Mouse (Mus musculus): ENCODE data around the gene Gm49721.
"Not testable (repeated sequence)": the region's sequence is repeated elsewhere in the genome, so short reads cannot be mapped to it uniquely, and the experiment has no call there.

Gm49721 gene

GRCm38 (mm10) chr17:6978287-6979248 is at the start of gene Gm49721:
TSS of gene Gm49721 (plus strand) at chr17:6978904.
- DNase-seq (ENCODE audit: low read depth), result not testable (repeated sequence)

DNA sequence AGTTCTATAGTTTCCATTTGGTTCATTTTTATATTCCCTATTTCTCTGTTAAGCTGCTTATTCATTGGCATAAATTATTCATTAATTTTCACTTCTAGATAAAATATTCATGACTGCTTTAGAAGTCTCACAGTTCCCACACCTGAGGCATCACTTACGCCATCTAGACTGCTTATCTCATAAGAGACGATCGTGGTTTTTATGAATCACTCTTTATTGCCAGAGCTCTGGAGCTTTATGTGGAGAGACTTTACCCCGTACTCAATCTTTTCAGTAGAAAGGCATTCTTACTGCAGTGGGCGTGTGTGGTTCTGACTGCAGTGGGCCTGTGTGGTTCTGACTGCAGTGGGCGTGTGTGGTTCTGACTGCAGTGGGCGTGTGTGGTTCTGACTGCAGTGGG is 47.1 kb upstream of the Gm49721 start:
- not testable (repeated sequence) for DNase-seq (ENCODE audit: low read depth)

DNA sequence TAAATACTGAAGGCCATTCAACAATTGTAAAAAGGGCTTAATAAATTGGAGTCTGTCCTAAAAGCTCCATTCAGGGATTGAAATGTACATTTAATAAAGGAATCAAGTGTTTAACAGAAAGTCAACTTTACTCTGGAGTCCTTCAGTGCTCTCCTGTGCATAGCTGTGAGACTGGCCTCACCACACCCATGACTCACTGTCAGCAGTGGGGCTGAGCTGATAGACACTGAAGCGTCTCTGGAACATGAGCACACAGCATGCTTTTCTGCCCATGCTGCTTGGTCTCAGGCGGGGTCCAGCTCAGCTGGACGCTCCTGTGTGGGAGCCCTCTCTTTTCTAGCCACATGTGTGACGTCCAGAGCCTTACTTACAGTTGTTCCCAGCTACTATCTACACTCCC is 36.1 kb upstream of the Gm49721 start:
- DNase-seq (ENCODE audit: low read depth), result not testable (repeated sequence)

DNA sequence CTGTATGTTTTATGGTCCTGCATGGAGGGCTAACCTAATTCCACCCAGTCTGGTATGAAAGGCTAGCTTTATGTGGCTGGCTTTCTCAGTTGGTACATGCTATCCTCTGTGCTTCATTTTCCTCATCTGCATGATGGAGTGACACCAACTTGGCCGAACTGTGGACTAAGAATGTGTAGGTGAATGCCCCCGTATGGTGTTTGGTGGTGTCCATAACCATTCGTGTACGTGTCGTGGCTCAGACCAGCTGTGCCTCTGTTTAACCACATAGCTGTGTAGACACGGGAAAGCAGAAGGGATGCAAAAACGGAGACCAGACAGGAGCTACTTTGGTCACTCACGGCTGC is 31.1 kb upstream of the Gm49721 start:
- not testable (repeated sequence) for DNase-seq (ENCODE audit: low read depth)

- peak; percentile 35 for DNase-seq (ENCODE audit: low read depth)
Measured at GRCm38 (mm10) chr17:6947984-6948768, 30.5 kb upstream of the Gm49721 start, which contains the start of gene Rsph3b. TSS of gene Rsph3b (minus strand) at chr17:6948682.

DNA sequence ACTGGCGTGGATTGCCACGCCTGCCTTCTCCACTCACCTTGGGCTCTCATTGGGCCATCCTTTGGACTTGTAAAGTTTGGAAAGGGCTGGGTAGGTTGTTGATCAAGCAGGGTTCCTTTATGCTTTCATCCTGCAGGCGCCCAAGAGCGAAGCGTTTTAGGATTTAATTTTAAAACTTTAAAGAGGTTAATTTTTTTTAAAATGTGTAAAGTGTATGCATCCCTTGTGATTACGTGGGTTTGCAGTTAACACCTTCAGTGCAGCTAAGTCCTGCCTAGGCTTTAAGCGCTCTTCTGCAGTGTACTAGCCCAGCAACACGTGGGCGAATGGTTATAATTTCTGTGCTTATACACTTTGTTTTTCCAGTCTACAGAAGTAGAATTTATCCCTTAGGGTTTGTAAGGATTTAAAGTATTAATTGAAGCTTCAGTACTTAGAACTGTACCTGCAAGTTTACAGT is 29.9 kb upstream of the Gm49721 start:
- not testable (repeated sequence) for DNase-seq (ENCODE audit: low read depth)

DNA sequence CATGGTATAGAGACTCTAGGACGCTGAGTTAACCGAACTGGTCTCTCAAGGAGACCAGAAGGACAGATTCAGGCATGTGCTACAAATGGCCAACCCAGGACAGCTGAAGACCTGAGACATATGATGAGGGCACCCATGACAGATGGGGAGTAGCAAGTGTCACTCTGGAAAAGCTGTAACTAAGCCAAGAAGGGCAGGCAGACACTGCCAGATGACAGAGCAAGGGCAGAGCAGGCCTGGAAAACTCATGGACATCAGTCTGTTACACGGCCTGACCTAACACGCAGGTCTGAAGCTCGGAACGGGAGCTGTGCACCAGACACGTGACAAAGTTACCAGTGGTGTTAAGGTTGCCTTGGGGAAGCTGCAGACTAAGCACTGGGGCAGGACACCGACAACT is 19.8 kb upstream of the Gm49721 start:
- DNase-seq (ENCODE audit: low read depth), result not testable (repeated sequence)

- DNase-seq (ENCODE audit: low read depth), result not testable (repeated sequence)
Measured at GRCm38 (mm10) chr17:6959543-6960259, 19.0 kb upstream of the Gm49721 start.

DNA sequence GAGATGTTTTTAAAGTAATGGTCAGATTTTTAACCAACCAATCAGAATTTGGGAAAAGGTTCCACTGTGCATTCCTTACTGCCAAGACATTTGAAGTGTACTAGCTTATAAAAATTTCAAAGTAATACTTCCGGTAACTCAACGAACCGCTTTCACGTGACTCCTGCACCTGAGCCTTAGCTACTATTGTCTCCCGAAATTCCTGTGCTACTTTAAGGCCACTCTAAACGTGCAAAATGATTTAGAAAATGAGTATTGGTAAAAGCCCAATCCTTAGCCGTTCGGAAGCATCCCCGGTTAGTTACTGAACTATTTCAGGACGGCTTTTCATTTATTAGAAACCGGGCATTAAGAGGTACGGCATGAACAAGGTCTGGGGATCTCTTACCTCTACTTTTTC is 18.4 kb upstream of the Gm49721 start:
- DNase-seq (ENCODE audit: low read depth), result not testable (repeated sequence)

GRCm38 (mm10) chr17:6960776-6961175 is 17.9 kb upstream of the Gm49721 start, which contains the start of gene Tagap1:
TSS of gene Tagap1 (minus strand) at chr17:6961156.
- DNase-seq (ENCODE audit: low read depth), result not testable (repeated sequence)

DNA sequence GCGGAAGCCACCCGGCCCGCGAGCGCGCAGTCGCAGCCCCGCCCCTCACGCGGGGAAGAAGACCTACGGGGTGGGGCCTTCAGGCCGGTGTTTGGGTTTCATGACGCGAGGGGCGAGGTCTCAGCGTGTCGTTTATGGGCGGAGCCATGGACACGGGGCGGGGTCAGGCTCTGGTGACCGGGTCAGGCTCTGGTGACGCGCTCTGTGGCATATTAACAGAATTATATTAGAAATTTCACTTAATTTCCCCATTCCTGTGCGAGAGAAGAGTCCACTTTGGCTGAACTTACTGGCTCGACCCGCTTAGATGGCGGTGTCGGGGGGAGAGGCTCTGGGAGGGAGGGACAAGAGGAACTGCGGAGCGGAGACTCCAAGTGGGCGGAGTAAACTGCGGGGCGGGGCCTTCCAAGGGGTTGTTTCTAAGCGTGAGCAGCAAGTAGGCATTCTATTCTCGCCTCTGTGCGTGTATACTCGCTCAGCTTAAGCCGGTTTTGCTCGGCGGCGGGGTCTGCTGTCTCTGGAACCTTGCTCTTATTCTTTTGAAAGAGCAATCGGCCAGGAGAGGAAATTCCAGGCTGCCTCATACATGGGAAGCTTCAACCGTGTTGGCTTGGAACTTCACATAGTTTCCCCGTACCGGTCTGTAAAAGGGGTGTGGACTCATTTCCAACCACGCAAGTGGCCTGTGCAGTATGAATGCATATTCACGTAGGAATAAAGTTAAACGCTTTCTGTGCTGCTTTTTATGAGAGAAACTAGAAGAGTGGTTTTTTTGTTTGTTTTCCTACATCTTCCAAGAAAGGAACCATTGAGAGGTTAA is 17.3 kb upstream of the Gm49721 start:
- DNase-seq (ENCODE audit: low read depth), result not testable (repeated sequence)

GRCm38 (mm10) chr17:6962339-6962738 is 16.4 kb upstream of the Gm49721 start:
- DNase-seq (ENCODE audit: low read depth), result not testable (repeated sequence)

- not testable (repeated sequence) for DNase-seq (ENCODE audit: low read depth)
Measured at GRCm38 (mm10) chr17:6962936-6963335, 15.8 kb upstream of the Gm49721 start.

DNA sequence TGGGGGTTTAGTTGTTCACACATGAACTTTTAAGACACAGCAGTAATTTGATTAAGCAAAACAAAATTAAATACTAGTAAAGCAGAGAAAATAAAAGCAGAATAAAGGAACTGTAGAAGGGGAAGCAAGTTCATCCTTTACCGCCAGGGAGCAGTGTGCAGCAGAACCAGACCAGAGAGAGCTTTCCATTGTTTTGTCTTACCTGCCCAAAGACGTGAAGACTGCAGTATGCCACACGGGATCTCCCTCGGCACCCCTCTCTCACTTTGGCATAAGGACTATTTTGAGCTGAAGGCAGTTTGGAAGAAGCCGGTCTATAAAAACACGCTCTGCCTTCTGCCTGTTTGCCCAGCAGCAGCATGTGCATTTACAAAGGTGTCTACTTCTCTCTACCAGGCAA is 13.3 kb upstream of the Gm49721 start:
- not testable (repeated sequence) for DNase-seq (ENCODE audit: low read depth)

- not testable (repeated sequence) for DNase-seq (ENCODE audit: low read depth)
Measured at GRCm38 (mm10) chr17:6967673-6968072, 11.0 kb upstream of the Gm49721 start.

DNA sequence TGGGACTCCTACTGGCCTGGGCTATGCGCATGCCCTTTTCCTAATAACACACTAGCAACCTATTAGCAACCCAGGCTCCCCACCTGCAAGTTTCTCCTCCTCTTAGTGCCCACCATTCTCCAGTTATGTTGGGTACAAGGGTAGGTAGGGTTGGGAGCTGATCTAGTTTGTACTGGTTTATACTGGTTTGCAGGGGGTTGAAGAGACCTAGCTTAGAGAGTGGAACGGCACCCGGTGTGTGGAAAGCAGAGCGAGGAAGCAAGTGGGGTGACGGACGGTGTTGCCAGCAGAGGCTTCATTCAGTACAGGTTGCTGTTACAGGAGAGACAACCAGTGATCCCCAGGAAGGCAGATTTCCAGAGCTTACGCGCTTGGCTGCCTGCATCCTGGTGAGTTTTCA is 8.4 kb upstream of the Gm49721 start, which contains the start of gene Rnaset2b:
Gene Rnaset2b (plus strand): TSS at position 301 of the 400 bp plus-strand sequence.
- not testable (repeated sequence) for DNase-seq (ENCODE audit: low read depth)

- not testable (repeated sequence) for DNase-seq (ENCODE audit: low read depth)
Measured at GRCm38 (mm10) chr17:6971238-6971637, 7.5 kb upstream of the Gm49721 start.

DNA sequence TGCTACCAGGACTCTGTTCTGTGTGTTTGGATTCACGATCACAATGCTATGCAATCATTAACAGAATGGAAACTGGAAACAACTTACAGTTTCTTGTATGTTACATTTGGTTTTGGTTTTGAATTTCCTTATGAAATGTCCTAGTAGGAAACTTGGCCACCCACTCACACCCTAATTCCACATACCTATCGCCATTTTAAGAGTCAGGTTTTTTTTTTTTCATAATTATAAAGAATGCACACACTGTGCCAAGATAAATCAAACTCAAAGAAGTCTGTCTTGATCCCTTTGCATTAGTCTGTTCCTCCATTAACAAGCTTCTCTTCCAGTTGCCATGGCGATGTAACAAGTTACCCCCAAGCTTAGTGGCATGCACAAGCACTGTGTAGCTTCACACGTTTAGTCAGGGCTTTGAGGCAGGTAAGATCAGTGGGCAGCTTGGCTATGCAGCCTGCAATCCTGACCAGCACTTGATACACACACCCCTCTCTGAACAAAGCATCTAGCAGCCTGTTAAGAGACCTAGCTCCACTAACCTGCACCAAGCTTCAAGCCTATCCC is 5.8 kb upstream of the Gm49721 start:
- DNase-seq (ENCODE audit: low read depth), result not testable (repeated sequence)

DNA sequence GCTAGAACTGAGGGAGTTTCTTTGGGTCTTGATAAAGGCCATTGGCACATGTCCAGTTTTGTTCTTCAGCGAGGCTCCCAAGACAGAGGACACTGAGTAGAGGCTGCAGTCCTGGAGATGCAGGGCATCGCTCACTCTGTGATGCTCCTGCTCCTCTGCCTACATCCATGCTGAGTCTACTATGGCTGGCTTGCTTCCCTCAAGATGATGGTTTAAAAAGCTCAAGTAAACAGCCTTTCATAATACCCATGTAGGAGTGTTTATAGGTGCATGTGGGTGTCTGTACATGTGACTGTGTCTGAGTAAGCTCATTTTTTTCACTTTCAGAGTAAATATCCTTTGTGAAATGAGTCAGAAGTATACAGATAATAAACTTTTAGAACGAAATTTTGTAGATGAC is 3.7 kb upstream of the Gm49721 start:
- DNase-seq (ENCODE audit: low read depth), result not testable (repeated sequence)

DNA sequence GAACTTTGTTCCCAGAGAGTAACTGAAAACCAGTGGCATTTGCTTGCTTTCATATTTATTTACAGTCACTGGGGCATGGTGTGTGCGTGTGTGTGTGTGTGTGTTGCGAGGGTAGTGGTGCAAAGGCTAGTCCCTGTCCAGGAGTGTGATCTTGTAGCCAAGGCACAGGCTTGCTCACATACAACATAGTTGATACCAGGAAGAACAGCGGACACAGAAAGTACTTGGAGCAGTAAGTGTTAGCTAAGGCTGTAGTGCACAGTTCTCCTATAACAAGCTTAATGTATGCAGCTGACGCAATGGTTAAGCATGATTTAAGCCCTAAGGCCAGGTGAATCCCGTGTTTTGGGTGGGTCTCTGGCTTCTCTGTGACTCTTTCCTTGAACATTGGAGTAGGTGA is 676 bp downstream of the Gm49721 start:
- not testable (repeated sequence) for DNase-seq (ENCODE audit: low read depth)

All from fibroblast of lung, adult 2 months (primary cell).